Mouse (Mus musculus) gastrocnemius, adult 18-20 months (tissue): ENCODE results near the gene Larp6. TPM values are rescaled to one million over a fixed set of nuclear protein-coding genes. Genes with fewer than 3 reads are reported as not detected.

ENCODE experiments used
- DNase-seq: peaks from one replicate; pipeline ENCODE4 v3.0.0; 2021; ENCODE audit warnings: low spot score
- long read RNA-seq, 2 experiments: library from polyadenylated mRNA; stranded (forward); transcript quantifications; one replicate each; pipeline ENCODE4 v2.0.0; 2021
- total RNA-seq, 2 experiments: library from RNA; stranded (reverse); gene quantifications; 2 replicates each; pipeline ENCODE4 v1.2.3; 2021

Gene Larp6
- 1 to 10 TPM; 1.1 to 1.2 TPM for total RNA-seq
- long read RNA-seq, experiment 1, partial matches to known transcripts: 0 of 2 reads
- long read RNA-seq, experiment 1, other reads (novel, unspliced or antisense): 0 of 2 reads
- long read RNA-seq, experiment 2, partial matches to known transcripts: 0 of 4 reads
- long read RNA-seq, experiment 2, other reads (novel, unspliced or antisense): 1 of 4 reads

- DNase-seq: peak; percentile 54
Observed at GRCm38 (mm10) chr9:60712771-60713541, at the start of gene Larp6. Gene Larp6 (plus strand): TSS chr9:60712989.

DNA sequence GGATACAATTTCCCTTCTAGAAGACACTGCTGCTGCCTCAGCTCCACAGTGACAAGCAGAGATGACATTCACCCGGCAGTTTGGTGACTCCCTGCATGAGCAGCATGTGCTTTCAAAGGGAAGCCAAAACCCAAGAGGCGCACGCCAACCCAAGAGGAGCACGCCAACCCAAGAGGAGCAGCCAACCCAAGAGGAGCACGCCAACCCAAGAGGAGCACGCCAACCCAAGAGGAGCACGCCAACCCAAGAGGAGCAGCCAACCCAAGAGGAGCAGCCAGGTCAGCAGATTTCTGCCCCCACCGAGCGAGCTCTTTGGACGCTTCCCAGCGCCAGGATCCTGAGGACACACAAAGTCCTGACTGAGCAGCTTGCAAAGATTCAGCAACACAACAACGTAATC is 48.4 kb upstream of the Larp6 start:
- DNase-seq: peak; percentile 81

DNA sequence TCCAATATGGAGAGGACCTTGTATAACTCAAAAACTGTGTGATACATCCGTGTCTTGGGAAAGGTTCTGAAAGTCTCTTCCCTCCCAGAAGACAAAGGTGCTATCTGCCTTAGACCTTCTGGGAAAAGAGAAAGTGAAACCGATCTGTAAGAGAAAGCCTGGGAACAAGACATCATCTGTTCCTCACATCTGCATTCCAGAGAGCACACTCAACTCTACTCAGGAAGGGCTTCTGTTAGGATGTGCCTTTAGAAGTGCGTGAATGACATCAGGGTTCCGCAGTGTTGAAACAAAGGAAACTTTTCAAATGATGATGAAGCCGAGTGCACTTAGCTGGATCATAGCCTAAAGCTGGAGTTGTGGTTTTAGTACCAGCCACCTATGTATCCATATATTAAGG is 47.9 kb upstream of the Larp6 start:
- DNase-seq: peak; percentile 12

GRCm38 (mm10) chr9:60665535-60665934 is 47.3 kb upstream of the Larp6 start:
- DNase-seq: no peak

GRCm38 (mm10) chr9:60668886-60669285 is 43.9 kb upstream of the Larp6 start:
- DNase-seq: no peak

DNA sequence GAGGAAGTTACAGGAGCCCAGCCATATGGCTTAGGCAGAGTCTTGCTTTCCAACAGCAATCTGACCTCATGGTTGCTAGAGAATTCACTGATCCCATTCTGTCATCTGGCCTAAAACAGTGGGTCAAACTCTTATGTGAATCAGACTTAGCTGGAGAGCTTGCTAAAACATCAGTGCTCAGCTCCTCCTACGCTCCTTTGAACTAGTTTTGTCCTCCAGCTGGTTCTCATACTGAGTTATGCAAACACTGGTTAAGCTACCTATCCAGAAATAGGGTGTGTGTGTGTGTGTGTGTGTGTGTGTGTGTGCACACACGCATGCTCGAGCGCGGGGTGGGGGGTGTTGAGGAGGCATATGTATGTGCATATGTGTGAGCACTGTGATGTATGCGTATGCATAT is 40.2 kb upstream of the Larp6 start:
- DNase-seq: no peak

GRCm38 (mm10) chr9:60674780-60675179 is 38.0 kb upstream of the Larp6 start:
- DNase-seq: no peak

DNA sequence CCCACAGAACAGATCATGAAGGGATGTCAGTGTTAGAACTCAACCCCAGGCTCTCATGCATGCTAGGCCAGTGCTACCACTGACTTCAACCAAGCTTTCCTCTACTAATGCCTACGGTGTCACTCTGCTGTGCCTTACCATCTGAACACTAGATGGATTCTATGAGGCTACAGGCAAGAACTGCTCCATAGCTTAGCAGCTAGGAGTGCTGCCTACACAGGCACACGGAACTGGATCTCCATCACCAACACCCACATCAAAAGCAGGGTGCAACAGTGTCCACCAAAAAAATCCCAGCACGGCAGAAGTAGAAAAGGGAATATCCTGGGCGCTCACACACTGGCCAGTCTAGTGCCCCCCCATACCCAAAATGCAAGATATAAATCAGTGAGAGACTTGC is 36.4 kb upstream of the Larp6 start:
- no peak for DNase-seq

DNA sequence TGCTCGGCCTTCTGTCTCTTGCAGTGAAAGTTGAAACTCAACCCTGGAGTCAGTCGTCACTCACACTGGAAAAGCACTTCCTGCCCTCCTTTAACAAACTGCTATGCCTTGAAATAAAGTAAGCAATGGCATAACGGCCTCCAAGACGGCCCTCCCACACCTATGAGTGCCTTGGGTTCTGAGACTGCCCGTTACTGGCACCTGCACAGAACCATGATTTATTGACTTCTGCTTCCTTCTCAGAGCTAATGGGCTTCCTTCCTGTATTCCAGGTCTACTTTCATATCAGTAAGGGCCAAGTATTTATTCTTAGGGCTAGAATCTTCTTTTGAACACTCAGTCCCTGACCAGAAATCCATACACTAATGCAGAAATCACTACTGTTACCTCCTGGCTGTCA is 33.9 kb upstream of the Larp6 start:
- DNase-seq: no peak

DNA sequence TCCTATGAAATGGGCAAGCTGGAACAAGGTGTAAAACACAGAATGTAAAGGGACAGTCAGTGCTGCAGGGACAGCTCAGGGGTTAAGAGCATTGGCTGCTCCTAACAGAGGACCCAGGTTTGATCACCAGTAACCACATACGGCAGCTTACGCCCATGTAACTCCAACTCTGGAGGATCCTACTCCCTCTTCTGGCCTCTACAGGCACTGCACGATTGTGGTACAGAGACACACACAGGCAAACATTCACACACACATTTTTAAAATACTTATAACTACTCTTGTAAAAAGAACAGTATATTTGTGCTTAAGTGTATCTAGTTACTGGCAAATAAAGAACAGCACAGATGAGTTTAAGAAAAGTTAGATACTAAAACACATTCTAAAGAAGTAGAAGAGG is 31.8 kb upstream of the Larp6 start:
- DNase-seq: no peak

- DNase-seq: no peak
Observed at GRCm38 (mm10) chr9:60682753-60683152, 30.0 kb upstream of the Larp6 start.

DNA sequence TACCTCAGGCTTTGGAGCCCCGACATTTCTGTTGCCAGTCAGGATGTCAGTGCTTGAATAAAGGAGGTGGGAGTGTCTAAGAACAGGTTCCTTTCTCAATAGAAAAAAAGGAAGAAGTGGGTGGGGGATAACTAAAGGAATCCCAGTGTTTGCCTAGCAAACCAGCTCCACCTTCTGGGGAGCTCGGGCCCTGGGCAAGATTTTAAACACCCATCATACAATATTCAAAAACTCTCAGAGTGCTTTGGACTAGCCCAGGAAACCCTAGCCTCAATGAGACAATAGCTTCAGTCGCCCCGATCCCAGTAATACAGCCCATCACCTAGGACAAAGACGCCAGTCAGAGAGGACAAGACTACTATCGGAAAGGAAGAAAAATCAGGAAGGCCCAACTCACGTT is 25.4 kb upstream of the Larp6 start:
- no peak for DNase-seq

GRCm38 (mm10) chr9:60687891-60688324 is 24.9 kb upstream of the Larp6 start, which contains the start of gene Lrrc49:
Gene Lrrc49 (minus strand): TSS chr9:60688158.
- peak; percentile 91 for DNase-seq

- peak; percentile 40 for DNase-seq
Observed at GRCm38 (mm10) chr9:60692624-60693023, 20.2 kb upstream of the Larp6 start.

- no peak for DNase-seq
Observed at GRCm38 (mm10) chr9:60693986-60694385, 18.8 kb upstream of the Larp6 start.

DNA sequence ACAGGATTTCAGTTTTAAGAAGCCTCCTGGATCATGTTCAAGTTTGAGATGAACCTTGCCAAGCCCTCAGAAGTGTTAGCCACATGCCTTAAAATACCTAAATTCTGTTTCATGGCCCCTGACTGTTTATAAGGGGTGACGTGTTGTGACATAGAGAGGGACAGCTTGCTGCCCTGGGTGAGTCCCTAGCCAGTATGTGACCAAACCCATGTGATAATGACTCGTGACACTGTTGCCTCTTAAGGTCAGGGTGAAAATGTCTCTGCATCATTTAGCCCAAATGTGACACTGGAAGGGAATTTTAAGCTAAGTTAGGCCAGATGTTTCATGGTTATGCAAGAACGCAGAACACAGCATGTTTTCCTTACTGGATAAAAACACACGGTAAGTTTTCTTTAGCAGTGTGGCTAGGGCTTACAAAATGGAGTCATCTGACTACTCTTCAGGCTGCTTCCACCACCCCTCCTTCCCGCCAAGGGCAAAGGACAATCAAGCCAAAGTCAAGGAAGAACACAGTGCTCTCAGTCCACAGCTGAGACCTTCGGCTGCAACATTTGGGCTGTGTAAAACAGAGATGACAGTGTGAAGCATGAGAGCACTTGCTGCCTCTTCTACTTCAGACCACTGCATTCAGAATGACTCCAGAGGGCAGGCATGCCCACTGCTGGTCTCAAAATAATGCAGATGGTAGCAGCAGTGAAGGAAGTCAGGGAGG is 16.4 kb upstream of the Larp6 start:
- peak; percentile 33 for DNase-seq

DNA sequence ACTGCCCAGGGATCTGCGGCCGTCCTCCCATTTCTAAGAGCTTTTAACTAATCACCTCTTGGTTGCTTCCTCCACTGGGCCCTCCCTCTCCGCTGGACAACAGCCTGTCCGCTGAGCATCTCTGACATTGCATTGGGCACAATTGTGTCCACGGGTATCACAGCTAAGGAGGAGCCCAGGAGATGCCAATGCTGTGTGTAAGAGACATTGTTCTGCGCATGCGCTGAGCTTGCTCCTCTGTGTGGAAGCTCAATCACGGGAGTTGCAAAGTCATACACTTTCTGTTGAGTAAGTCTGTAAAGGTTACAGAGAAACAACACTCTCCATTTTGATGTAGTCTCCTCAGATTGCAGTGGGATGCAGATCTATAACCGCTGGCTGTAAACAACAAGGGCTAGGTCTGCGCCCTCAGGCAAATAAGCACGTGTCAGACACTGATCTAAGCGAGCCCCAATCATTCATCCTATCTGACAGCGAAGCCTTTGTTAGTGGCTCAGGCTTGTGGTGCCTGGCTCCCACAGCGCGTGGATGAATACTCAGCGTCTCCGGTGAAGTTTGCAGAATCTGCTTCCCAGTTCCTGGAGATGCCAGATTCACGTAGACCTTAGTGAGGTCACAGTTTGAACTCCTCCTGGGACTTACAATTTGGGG is 13.1 kb upstream of the Larp6 start:
- no peak for DNase-seq

DNA sequence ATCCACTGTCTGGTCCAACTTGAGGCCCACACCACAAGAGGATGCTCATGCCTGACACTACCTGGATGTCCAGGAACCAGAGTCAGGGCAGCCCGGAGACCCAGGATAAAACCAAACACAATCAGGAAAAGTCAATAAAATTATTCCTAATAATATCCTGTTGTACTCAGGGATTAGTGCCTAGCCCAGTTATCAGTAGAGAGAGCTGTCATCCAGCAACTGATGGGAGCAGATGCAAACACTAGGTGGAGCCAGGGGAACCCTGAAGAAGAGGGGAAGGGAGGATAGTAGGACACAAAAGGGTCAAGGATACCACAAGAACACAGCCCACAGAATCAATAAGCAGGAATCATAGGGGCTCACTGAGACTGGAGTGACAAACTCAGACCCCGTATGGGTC is 5.2 kb upstream of the Larp6 start:
- no peak for DNase-seq

GRCm38 (mm10) chr9:60708606-60709005 is 4.2 kb upstream of the Larp6 start:
- DNase-seq: no peak

DNA sequence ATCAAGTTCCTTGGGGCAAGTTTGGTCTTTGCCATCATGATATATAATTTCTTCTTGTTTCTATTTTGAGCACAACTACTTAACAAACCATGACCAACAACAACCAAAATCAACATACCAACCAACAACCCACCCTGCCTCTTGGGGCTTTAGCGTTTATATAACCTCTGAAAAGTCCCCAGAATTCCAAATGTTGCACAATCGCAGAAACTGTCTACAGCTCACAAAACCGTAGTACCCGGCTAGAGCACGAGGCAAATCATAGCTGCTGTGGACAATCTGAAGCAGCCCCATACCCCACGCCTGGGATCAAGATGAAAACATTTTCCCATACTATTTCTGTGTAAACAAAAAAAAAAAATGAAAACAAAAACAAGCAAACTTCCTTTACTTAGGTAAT is 3.1 kb upstream of the Larp6 start:
- no peak for DNase-seq

- DNase-seq: no peak
Observed at GRCm38 (mm10) chr9:60712011-60712410, 778 bp upstream of the Larp6 start.

DNA sequence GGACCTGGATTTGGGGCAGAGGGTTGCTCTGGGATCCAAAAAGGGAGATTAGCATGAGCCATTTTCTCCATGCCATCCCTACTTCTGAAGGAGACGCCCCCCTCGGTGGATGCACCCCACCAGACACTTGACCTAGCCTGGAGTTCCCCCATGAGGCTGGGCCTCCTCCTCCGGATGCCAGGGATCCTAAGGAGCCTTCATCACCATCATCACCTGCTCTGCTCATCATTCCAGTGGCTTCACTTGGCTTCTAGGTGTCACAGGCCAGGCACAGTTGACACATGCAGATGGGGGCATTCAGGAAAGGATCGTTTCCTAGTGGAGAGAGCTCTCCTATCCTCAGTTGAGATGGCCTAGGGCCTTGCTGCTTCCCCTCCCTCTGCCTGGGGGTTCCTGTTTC is 827 bp downstream of the Larp6 start:
- no peak for DNase-seq
